Mouse (Mus musculus) CD4-positive, CD25-positive, alpha-beta regulatory T cell, adult 2 months (primary cell): ENCODE results near the gene Rpl13.

Experiments used
- DNase-seq: peaks from one replicate; pipeline ENCODE4 v3.0.0-alpha.2; 2012; ENCODE audit warnings: low read depth, low spot score

Rpl13 gene

DNA sequence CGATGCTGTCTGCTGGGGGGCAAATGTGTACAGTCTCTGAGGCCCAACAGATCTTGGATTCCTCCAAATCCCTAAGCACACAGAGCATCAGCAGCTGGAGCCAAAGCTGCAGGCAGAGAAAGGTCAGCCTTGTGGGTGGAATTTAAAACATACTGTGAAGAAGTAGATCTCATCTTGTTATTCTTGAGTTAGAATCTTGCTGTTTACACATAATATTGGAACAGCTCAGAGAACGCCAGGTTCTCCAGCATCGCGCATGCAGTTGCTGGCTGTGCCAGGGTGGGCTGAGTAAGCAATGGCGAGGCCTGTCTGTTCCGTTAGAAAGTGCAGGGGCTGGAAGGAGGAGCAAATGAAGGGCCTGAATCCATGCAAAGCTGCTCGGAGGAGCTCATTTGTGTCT lies 44.2 kb downstream of the Rpl13 start:
- no peak for DNase-seq

DNA sequence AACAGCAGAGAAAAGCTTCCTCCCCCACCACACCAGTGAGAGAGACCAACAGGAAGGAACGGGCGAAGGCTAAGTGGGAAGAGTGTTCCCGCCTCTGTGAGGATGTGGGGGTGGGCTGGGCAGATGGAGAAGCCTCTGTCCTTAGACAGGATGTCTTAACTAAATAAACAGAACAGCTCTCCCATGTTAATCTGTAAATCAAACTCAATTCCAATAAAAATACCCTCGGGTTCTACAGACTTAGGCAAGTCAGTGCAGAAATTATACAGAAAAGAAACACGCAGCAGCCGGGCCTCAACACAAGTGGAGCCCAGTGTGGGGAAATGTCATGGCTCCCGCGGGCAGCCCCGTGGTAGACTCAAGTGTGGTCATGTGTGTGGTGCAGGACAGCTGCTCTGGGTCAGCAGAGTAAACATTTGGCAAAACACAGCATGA lies 48.6 kb downstream of the Rpl13 start:
- no peak for DNase-seq
